Mouse (Mus musculus): ENCODE data around the gene Tmem240.
A peak's percentile ranks its signal among the peaks of the same experiment; 100 is the strongest.
"Not testable (repeated sequence)": the region's sequence is repeated elsewhere in the genome, so short reads cannot be mapped to it uniquely, and the experiment has no call there.

Tmem240 gene

GRCm38 (mm10) chr4:155734951-155735702 lies 527 bp downstream of the Tmem240 start:
- DNase-seq (ENCODE audit: low spot score), result peak; percentile 44

DNA sequence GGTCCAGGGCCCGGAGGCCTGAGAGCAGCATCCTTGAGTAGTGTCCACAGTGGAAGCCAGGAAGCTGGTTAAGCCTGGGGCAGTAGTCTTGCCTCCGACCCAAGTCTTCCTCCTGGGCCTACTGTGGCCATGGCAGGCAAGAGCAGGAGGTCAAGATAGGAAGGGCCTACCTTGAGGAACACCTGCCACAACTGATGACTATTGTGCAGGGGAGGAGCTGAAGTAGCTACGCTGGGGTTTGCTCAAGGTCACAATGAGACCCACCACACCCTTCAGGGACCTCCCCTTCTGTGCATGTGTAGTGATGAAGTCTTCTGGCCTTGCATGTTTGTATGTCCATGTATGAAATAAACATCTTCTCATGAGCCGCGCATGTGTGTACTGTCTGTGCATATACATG lies 1.2 kb downstream of the Tmem240 start:
- DNase-seq (ENCODE audit: low spot score), result no peak

- DNase-seq (ENCODE audit: low spot score), result no peak
Measured at GRCm38 (mm10) chr4:155736421-155736820, 1.8 kb downstream of the Tmem240 start.

- DNase-seq (ENCODE audit: low spot score), result no peak
Measured at GRCm38 (mm10) chr4:155738262-155738661, 3.7 kb downstream of the Tmem240 start.

DNA sequence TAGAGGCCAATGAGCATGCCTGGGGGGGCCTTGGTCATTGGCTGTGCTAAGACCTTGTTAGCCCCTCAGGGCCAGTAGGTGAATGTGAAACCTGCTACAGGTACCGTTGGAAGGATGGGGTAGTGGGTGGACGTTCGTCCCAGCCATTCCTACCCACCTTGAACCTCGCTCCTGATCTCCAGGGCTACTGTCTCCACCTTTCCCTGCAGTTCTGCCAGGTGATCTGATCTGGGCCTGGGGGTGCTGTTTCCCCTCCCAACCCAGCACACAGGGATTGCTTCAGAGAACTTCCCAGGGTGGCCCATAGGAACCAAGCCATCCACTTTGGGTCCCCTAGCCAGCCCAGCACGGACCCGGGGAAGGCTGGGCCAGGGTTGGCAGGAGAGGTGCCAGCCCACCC lies 4.6 kb downstream of the Tmem240 start:
- no peak for DNase-seq (ENCODE audit: low spot score)

- DNase-seq (ENCODE audit: low spot score), result no peak
Measured at GRCm38 (mm10) chr4:155739741-155740636, 5.4 kb downstream of the Tmem240 start.

DNA sequence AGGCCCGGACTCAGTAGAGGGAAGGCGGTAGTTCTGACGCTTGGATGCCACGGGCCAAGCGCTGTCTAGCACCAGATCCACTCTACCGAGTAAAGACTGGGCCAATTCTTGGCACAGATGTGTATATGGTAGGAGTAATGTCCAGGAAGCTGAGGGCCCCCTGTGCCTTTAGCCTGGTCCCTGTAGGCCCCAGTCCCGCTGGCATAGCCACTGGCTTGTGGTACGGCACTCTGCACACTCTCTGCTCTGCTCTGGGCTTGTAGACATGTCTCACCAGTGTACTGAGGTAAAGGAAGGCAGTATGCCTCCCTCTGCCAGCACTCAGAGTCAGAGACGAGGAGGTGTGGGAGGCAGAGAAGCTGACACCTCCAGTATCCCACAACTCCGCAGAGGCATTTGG lies 6.1 kb downstream of the Tmem240 start:
- not testable (repeated sequence) for DNase-seq (ENCODE audit: low spot score)

DNA sequence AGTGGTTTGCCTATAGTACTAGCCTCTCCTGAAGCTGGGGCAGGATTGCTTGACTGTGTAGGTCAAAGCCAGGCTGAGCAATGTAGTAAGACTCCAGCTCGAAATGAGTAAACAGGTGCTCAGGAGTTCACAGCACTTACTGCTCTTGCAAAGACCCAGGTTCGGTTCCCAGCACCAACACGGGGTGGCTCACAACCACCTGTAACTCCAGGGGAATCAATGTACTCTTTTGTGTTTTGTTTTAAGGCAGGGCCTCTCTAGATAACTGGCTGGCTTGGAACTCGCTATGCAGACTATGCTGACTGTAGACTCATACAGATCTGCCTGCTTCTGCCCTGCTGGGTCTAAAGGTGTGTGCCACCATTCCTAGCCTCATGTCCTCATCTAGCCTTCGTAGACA lies 8.1 kb downstream of the Tmem240 start:
- DNase-seq (ENCODE audit: low spot score), result no peak

DNA sequence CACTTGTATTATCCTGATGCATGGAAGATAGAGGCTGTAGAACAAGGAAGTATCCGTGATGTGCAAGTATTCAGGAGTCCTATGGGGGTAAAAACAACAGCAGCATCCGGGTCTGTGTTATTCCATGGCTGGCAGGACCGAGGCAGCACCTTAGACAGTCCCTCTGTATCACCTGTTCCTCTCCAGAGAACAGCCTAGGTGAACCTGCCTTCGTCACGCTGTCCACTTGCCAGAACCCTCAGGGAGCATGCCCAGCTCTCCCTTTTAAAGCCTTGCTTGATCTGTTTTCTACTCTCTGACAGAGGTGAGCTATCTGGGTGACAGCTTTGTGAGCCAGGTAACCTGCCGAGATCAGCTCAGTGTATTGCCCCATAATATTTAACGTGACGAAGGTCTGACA lies 9.9 kb downstream of the Tmem240 start:
- no peak for DNase-seq (ENCODE audit: low spot score)

- no peak for DNase-seq (ENCODE audit: low spot score)
Measured at GRCm38 (mm10) chr4:155745136-155745535, 10.5 kb downstream of the Tmem240 start.

- DNase-seq (ENCODE audit: low spot score), result no peak
Measured at GRCm38 (mm10) chr4:155746036-155746548, 11.5 kb downstream of the Tmem240 start.

GRCm38 (mm10) chr4:155746575-155747490 lies 12.2 kb downstream of the Tmem240 start:
- DNase-seq (ENCODE audit: low spot score), result no peak

- no peak for DNase-seq (ENCODE audit: low spot score)
Measured at GRCm38 (mm10) chr4:155757011-155757410, 22.4 kb downstream of the Tmem240 start.

DNA sequence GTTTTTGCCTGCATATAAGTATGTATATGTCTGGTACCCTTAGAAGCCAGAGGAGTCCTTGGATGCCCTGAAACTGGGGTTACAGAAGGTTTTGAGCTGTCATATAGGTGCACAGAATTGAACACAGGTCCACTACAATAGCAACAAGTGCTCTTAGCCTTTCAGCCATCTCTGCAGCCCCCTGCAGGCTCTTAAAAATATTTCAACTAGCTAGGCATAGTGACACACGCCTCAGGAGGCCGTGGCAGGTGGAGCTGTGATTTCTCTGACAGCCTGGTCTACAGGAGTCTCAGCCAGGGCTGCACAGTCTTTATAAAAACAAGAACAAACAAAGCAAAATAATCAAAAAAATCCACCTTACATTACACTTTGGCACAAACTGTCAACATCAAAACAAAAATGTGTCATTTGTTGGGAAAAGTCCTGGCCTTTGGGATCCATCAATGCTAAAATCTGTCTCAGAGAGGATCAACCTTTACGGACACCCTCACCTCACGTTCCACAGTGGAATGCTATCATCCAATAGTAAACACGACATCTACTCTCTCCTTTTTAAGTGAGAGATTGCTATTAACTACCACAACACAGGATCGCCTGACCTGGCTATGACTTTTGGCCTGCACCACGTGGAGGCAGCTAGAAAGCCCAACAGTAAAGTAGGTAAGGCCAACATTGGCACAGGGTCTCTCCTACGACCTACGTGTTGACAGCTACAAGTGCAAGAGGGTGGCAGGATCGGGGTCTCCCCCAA lies 25.4 kb downstream of the Tmem240 start:
- DNase-seq (ENCODE audit: low spot score), result no peak

- peak; percentile 96 for DNase-seq (ENCODE audit: low spot score)
Measured at GRCm38 (mm10) chr4:155760613-155761355, 26.2 kb downstream of the Tmem240 start, which contains the start of gene Atad3a. TSS of gene Atad3a (minus strand) at chr4:155761093.

GRCm38 (mm10) chr4:155761356-155762099 lies 26.9 kb downstream of the Tmem240 start:
- DNase-seq (ENCODE audit: low spot score), result no peak

GRCm38 (mm10) chr4:155762357-155762756 lies 27.8 kb downstream of the Tmem240 start:
- no peak for DNase-seq (ENCODE audit: low spot score)

- no peak for DNase-seq (ENCODE audit: low spot score)
Measured at GRCm38 (mm10) chr4:155769496-155769879, 34.9 kb downstream of the Tmem240 start.

DNA sequence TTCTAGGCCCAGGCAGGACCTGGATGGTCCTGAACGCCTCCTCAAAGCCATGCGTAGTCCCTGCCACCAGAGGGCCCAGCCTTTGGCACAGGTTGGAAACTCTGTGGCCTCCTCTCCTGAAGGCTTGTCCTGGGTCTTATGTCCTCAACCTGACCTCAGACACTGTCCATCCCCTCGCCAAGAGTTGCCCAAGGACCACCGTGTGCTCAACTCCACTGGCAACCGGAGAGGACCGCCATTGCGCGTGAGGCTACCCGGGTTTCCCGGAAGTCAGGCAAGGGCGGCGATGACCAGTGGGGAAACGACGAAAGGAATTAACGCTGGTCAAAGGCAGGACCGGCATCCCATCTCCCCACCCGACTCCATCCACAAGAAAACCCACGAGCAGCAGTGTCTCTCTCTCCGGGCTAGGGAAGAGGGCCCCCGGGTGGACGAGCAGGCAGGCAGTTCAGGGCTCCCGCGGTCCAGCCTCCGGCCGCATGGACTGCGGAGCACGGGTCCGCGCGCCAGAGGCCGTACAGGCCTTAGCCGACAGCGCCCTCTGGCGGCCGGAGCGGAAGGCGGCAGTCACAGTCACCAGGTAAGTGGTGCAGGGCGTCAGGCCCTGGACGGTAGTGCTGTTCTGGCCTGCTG lies 35.4 kb downstream of the Tmem240 start:
- DNase-seq (ENCODE audit: low spot score), result peak; percentile 91

Measured in ovary, postnatal 36 days (tissue).